Mouse (Mus musculus) neutrophil, adult 65 days (primary cell): ENCODE results near the gene Gm853. TPM values are rescaled to one million over a fixed set of nuclear protein-coding genes. Genes with fewer than 3 reads are reported as not detected.

Source experiments
- total RNA-seq: library from RNA; stranded (reverse); gene quantifications from 2 replicates; pipeline ENCODE4 v1.2.4, GENCODE M21; 2023

Gm853 gene
- not detected in 2 replicates for total RNA-seq

GRCm38 (mm10) chr4:130222179-130222578 is at the start of gene Gm853:
Gm853 (minus strand) TSS chr4:130222401.

GRCm38 (mm10) chr4:130175072-130175711 is 47.0 kb downstream of the Gm853 start, which contains the start of gene Tinagl1:
Tinagl1 (minus strand) TSS chr4:130175122.

Other genes with a start within 250 kb of the Gm853 start
- gene Adgrb2, start 237.5 kb downstream of the Gm853 start, total RNA-seq = not detected in 2 replicates
- not detected in 2 replicates for gene Col16a1, start 174.6 kb downstream of the Gm853 start, total RNA-seq
- gene Pef1, start 119.8 kb downstream of the Gm853 start, total RNA-seq = 53.4 and 70.7 TPM in 2 replicates
- gene Hcrtr1, start 83.0 kb downstream of the Gm853 start, total RNA-seq = 0.59 TPM in 1 of 2 replicates, not detected in the other
- gene Tinagl1, start 47.3 kb downstream of the Gm853 start, total RNA-seq = 67.0 and 83.9 TPM in 2 replicates
- gene Serinc2, start 56.8 kb upstream of the Gm853 start, total RNA-seq = 2.2 and 2.5 TPM in 2 replicates
- not detected in 2 replicates for gene Fabp3, start 86.2 kb upstream of the Gm853 start, total RNA-seq
- gene Gm10570, start 86.3 kb upstream of the Gm853 start, total RNA-seq = not detected in 2 replicates
- 10.5 and 12.6 TPM in 2 replicates for gene Zcchc17, start 137.5 kb upstream of the Gm853 start, total RNA-seq
- gene Snrnp40, start 137.7 kb upstream of the Gm853 start, total RNA-seq = 38.0 and 43.5 TPM in 2 replicates